Mouse (Mus musculus) thymus, adult 2 months (tissue): Measurements from ENCODE around the gene Igdcc4. TPM values are rescaled to one million over a fixed set of nuclear protein-coding genes. Genes with fewer than 3 reads are reported as not detected.
A peak's percentile ranks its signal among the peaks of the same experiment; 100 is the strongest.
"Not testable (repeated sequence)": the region's sequence is repeated elsewhere in the genome, so short reads cannot be mapped to it uniquely, and the experiment has no call there.

Source experiments
- DNase-seq: peaks from one replicate; pipeline ENCODE4 v3.0.0; 2021
- H3K27ac ChIP-seq: fragments of 200-500 bp; 2 replicates; pipeline ENCODE4 v1.5.1; 2012; ENCODE audit warnings: low read length, control low read depth; ENCODE audit not compliant: control insufficient read depth, insufficient read depth
- H3K27me3 ChIP-seq: fragments of 200-500 bp; 2 replicates; pipeline ENCODE4 v1.6.1; 2012; ENCODE audit warnings: mild to moderate bottlenecking, low read length, moderate library complexity, mixed read lengths; ENCODE audit not compliant: control insufficient read depth, insufficient read depth
- H3K36me3 ChIP-seq: fragments of 200-500 bp; 2 replicates; pipeline ENCODE4 v1.6.1; 2012; ENCODE audit warnings: mild to moderate bottlenecking, low read length, moderate library complexity; ENCODE audit not compliant: control insufficient read depth, insufficient read depth
- H3K4me1 ChIP-seq: fragments of 200-500 bp; replicated peaks from 2 replicates; pipeline ENCODE4 v1.6.1; 2012; ENCODE audit warnings: low read length; ENCODE audit not compliant: control insufficient read depth, insufficient read depth
- H3K4me3 ChIP-seq: fragments of 200-500 bp; 2 replicates; pipeline ENCODE4 v1.5.1; 2012; ENCODE audit warnings: mild to moderate bottlenecking, low read length, control low read depth, moderate library complexity; ENCODE audit not compliant: control insufficient read depth, insufficient read depth
- CTCF ChIP-seq: fragments of 200-500 bp; IDR thresholded peaks from 2 replicates; pipeline ENCODE4 v1.5.1; 2012; ENCODE audit warnings: mild to moderate bottlenecking, control low read depth, low read length, moderate library complexity, borderline replicate concordance; ENCODE audit not compliant: control insufficient read depth, poor library complexity, insufficient read depth; ENCODE audit errors: extremely low read depth
- POLR2A ChIP-seq: fragments of 200-500 bp; IDR thresholded peaks from 2 replicates; pipeline ENCODE4 v1.6.1; 2012; ENCODE audit warnings: mild to moderate bottlenecking, low read length, control low read depth, moderate library complexity; ENCODE audit not compliant: control insufficient read depth, poor library complexity, insufficient read depth; ENCODE audit errors: extremely low read depth
- WGBS: fragments of 180-500 bp; shearing (Covaris S2); methylation state at CpG from one replicate; pipeline ENCODE4 v1.1.7; 2018; 5-methylcytosine and 5-hydroxymethylcytosine counted together
- polyA plus RNA-seq: library from polyadenylated mRNA; depleted of rRNA; stranded (reverse); fragments of >200 nt; gene quantifications from 2 replicates; pipeline ENCODE4 v1.2.3, GENCODE M21; 2012; rRNA removed

Igdcc4 gene
- polyA plus RNA-seq, result 8.9 and 11.7 TPM in 2 replicates

GRCm38 (mm10) chr9:65100991-65101685, at the start of gene Igdcc4:
Igdcc4 (plus strand) TSS chr9:65101486.
- 11% methylated on average over 75 of the region's 76 CpGs for WGBS
- TF ChIP-seq POLR2A (no peak), CTCF (no peak)
- DNase-seq, result no peak
- Histone ChIP-seq H3K4me3 (peak within 1 kb of the TSS; percentile 7), H3K27ac (no peak within 1 kb of the TSS), H3K36me3 (no peaks in the 10 kb centered on the region), H3K27me3 (peaks cover 2% of the 10 kb centered on the region; the same call in 1 of the 2 replicates), H3K4me1 (peaks cover 5% of the 10 kb centered on the region; the same call in 1 of the 2 replicates)

GRCm38 (mm10) chr9:65064251-65064650, 37.0 kb upstream of the Igdcc4 start:
- Histone ChIP-seq H3K27ac (no peak overlapping the region), H3K36me3 (peaks cover 76% of the 10 kb centered on the region), H3K4me3 (no peak overlapping the region), H3K27me3 (no peaks in the 10 kb centered on the region), H3K4me1 (no peaks in the 10 kb centered on the region)
- WGBS, result 98% methylated on average over 7 of the region's 7 CpGs
- no peak for TF ChIP-seq POLR2A
- no peak for DNase-seq

GRCm38 (mm10) chr9:65070587-65070986, 30.7 kb upstream of the Igdcc4 start:
- Histone ChIP-seq H3K27me3 (no peaks in the 10 kb centered on the region), H3K4me1 (peaks cover 4% of the 10 kb centered on the region; the same call in 1 of the 2 replicates), H3K27ac (no peak overlapping the region), H3K4me3 (no peak overlapping the region), H3K36me3 (peaks cover 41% of the 10 kb centered on the region)
- TF ChIP-seq CTCF, result no peak
- TF ChIP-seq POLR2A, result no peak
- WGBS, result 98% methylated on average over 3 of the region's 3 CpGs
- DNase-seq, result no peak

DNA sequence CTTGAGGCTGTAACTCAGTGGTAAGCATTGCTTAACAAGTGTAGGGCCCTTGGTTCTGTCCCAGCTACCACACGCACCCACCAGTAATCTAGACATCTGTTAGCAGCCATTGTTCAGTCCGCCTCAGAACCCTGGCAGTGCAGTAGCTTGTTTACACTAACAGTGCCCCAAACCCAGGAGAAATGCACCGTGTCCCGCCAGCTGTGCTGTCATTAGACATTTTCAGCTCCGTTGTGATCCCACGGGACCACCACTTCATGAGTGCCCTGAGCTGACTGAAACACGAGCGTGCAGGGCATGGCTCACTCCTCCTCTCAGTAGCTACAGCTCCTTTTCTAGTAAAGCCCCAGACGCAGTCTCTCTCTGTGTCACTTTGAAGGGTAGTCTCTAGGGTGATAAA, 27.7 kb upstream of the Igdcc4 start:
- no peak for TF ChIP-seq POLR2A
- no peak for TF ChIP-seq CTCF
- H3K36me3 ChIP-seq, result peaks cover 37% of the 10 kb centered on the region
- no peak overlapping the region for H3K4me3 ChIP-seq
- peaks cover 4% of the 10 kb centered on the region; the same call in 1 of the 2 replicates for H3K4me1 ChIP-seq
- no peak for DNase-seq
- H3K27me3 ChIP-seq, result no peaks in the 10 kb centered on the region
- 93% methylated on average over 9 of the region's 9 CpGs for WGBS
- no peak overlapping the region for H3K27ac ChIP-seq

DNA sequence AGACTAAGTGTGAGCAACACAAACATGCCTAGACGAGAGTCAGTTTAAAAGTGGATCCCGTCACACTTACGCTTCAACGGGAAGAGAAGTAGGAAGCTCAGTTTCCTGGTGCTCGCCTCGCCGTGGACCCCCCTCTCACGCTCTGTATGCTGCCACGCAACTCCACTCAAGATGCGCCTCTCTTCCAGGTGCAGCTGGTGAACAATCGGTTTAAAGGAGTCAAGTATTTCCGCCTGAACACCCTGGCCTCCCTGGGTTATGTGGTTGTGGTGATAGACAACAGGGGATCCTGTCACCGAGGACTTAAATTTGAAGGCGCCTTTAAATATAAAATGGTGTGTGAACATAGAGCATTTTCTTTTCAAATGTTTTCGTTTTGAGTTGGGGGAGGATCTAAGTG, 27.0 kb upstream of the Igdcc4 start:
- 29% methylated on average over 15 of the region's 15 CpGs for WGBS
- Histone ChIP-seq H3K27ac (no peak overlapping the region), H3K36me3 (peaks cover 37% of the 10 kb centered on the region), H3K4me1 (peaks cover 4% of the 10 kb centered on the region; the same call in 1 of the 2 replicates), H3K4me3 (no peak overlapping the region), H3K27me3 (no peaks in the 10 kb centered on the region)
- TF ChIP-seq CTCF (no peak), POLR2A (no peak)
- peak; percentile 26 for DNase-seq

- no peaks in the 10 kb centered on the region for H3K27me3 ChIP-seq
- 0 out of 2 replicates have a peak overlapping the region, but pooled peaks have one; percentile 25 for H3K27ac ChIP-seq
- peaks cover 4% of the 10 kb centered on the region; the same call in 1 of the 2 replicates for H3K4me1 ChIP-seq
- no peak for DNase-seq
- 50% methylated on average over 6 of the region's 6 CpGs for WGBS
- H3K36me3 ChIP-seq, result peaks cover 41% of the 10 kb centered on the region
- H3K4me3 ChIP-seq, result no peak overlapping the region
- no peak for TF ChIP-seq POLR2A
- no peak for TF ChIP-seq CTCF
Observed at GRCm38 (mm10) chr9:65074855-65075493, 26.3 kb upstream of the Igdcc4 start.

DNA sequence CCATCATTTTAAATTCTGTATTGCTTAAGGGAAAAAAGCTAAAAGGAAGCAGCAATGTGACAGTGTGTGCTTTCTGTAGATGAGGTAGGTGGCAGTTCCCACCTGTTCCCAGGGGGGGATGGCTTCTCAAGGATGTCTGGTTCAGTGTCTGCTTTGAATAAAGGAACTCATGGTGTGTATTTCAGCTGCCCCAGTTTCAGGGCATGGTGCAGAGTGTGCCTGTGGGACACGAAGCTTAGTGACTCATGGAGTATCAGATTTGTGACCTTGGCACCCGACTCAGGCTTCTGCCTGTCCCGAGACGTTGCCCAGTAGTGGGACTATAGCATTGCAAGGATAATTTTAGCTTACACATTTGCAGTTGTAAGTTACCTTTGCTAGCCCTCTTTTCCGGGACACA, 23.8 kb upstream of the Igdcc4 start:
- Histone ChIP-seq H3K27me3 (no peaks in the 10 kb centered on the region), H3K4me3 (no peak overlapping the region), H3K4me1 (peaks cover 4% of the 10 kb centered on the region; the same call in 1 of the 2 replicates), H3K27ac (no peak overlapping the region), H3K36me3 (peaks cover 52% of the 10 kb centered on the region)
- TF ChIP-seq POLR2A (no peak), CTCF (no peak)
- DNase-seq, result no peak
- WGBS, result 97% methylated on average over 5 of the region's 5 CpGs

DNA sequence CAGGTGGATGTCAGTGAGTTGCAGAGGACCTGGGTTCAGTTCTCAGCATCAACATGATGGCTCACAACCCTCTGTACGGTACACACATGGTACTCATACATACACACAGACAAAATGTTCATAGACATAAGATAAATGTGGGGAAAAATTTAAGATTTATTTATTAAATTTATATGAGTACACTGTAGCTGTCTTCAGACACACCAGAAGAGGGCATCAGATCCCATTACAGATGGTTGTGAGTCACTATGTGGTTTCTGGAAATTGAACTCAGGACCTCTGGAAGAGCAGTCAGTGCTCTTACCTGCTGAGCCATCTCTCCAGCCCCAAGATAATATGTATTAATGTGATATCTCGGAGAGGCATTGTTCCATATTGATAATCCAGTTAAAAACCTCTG, 21.1 kb upstream of the Igdcc4 start:
- peaks cover 56% of the 10 kb centered on the region for H3K36me3 ChIP-seq
- not testable (repeated sequence) for DNase-seq, H3K27me3 ChIP-seq, H3K4me1 ChIP-seq, H3K4me3 ChIP-seq, H3K27ac ChIP-seq
- WGBS, result 99% methylated on average over 2 of the region's 2 CpGs
